Mouse (Mus musculus) frontal cortex, postnatal 25 days (tissue): ENCODE results near the gene Adgrg5.

Experiments
- DNase-seq, 2 experiments: peaks; one replicate each; pipeline ENCODE4 v3.0.0; 2022; ENCODE audit warnings: low spot score in 2 of 2

The Adgrg5 gene

DNA sequence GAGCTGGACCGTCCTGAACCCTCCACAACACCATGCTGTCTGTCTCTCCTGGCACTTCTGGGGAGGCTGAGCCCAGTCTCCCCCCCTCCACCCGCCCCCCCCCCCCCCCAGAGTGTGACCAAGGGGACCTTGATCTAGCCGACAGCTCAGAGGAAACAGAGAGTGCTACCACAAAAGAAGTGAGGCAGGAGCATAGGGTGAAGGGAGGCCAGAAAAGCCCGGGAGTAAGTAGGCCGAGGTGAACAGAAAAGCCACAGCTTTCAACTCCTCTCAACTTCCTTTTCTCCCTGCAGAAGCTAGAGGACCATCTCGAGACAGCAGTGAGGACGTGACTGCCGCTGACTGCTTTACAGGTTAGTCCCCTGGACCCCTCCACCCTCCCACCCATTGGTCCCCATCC is at the start of gene Adgrg5:
Gene Adgrg5 (plus strand): TSS at position 290 of the 400 bp plus-strand sequence.
- DNase-seq = no peak

- peak; percentile 59 to 66 for DNase-seq
Observed at GRCm38 (mm10) chr8:94874358-94874757, 49.1 kb upstream of the Adgrg5 start.

- no peak for DNase-seq
Observed at GRCm38 (mm10) chr8:94875096-94875870, 48.2 kb upstream of the Adgrg5 start.

- DNase-seq = no peak
Observed at GRCm38 (mm10) chr8:94875871-94876150, 47.7 kb upstream of the Adgrg5 start.

GRCm38 (mm10) chr8:94876197-94876730 is 47.2 kb upstream of the Adgrg5 start, which contains the start of gene Dok4:
Dok4 (minus strand) TSS chr8:94876330.
- DNase-seq = peak; percentile 43 to 64

GRCm38 (mm10) chr8:94876820-94877219 is 46.7 kb upstream of the Adgrg5 start:
- DNase-seq = no peak

DNA sequence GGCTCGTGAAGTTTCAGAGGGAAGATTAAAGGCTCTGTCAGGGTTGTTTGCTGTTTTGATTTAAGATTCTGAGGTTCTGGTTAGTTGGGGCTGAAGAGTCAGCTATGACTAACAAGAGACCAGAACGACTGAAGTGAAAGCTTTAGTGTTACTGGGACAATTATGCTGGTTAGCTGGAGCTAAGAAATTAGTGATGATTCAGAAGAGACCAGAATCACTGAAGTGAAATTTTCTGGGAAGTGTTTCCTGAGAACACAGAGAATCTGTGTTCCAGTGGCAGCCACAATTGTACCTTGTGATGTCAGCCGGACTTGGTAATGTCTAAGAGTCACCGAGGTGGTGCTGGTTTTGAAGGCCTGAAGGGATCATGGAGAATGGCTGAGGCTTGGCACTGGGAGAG is 42.8 kb upstream of the Adgrg5 start:
- DNase-seq = no peak

GRCm38 (mm10) chr8:94888383-94889036 is 35.0 kb upstream of the Adgrg5 start:
- DNase-seq = no peak

DNA sequence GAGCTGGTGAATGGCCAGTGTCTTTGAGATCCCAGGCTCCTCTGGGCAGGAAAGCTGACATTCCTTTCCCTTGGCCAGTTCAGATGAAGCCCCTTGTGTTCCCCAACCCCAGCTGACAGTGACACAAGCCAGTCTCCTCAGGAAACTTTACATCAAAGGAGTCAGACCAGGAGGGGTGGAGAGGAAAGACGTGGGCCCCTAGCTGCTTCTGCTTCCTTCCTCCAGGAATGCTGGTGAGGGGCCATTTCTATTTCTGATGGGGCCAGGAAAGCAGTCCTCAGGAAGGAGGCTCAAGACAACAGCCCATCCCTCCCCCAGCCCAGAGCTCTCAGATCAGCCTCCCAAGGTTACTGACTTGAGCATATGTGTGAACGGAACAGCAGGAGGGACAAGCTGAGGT is 30.6 kb upstream of the Adgrg5 start:
- no peak for DNase-seq

DNA sequence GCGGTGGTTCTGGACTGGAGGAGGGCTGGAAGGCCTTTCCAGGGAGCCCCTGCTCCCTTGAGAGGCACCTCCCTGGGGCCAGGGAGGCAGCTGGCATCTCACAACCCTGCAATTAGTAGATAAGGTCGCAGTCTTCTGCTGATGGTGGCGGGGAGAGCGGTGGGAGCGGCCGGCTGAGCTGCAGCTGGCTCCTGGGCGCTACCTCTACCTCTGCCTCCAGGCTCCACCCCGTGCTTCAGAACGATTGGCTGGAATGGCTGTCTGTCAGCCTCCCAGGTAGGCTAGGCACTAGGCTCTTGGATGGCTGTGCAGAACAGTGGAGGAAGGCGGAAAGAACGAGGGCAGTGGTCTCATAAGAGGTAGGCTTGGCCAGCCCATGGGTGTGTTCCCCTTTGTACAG is 24.2 kb upstream of the Adgrg5 start:
- DNase-seq = no peak

- no peak for DNase-seq
Observed at GRCm38 (mm10) chr8:94900617-94901016, 22.9 kb upstream of the Adgrg5 start.

- DNase-seq = no peak
Observed at GRCm38 (mm10) chr8:94901031-94901430, 22.5 kb upstream of the Adgrg5 start.

DNA sequence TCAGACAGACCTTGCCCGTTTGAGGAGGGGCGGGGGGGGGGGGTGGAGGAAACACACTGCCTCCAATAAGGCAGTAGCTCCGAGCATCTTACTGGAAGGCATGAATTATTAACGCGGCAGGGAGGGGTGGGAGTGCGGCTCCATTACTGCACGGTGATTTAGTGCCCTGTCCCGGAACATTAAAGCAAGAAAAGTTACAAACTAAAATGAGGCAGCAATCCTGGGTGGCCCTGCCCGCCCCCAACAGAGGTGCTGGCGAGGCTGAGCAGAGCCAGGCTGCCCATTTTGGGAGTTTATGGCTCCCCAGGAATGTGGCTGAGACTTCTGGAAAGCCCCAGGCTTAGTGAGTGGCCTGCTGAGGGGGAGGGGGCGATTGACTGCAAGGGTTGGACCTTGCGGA is 19.8 kb upstream of the Adgrg5 start:
- DNase-seq = no peak

- peak in 1 of 2 experiments; percentile 52 for DNase-seq
Observed at GRCm38 (mm10) chr8:94904450-94905175, 18.9 kb upstream of the Adgrg5 start.

- no peak for DNase-seq
Observed at GRCm38 (mm10) chr8:94907591-94908300, 15.7 kb upstream of the Adgrg5 start.

- DNase-seq = peak; percentile 44 to 72
Observed at GRCm38 (mm10) chr8:94908847-94909246, 14.6 kb upstream of the Adgrg5 start.

DNA sequence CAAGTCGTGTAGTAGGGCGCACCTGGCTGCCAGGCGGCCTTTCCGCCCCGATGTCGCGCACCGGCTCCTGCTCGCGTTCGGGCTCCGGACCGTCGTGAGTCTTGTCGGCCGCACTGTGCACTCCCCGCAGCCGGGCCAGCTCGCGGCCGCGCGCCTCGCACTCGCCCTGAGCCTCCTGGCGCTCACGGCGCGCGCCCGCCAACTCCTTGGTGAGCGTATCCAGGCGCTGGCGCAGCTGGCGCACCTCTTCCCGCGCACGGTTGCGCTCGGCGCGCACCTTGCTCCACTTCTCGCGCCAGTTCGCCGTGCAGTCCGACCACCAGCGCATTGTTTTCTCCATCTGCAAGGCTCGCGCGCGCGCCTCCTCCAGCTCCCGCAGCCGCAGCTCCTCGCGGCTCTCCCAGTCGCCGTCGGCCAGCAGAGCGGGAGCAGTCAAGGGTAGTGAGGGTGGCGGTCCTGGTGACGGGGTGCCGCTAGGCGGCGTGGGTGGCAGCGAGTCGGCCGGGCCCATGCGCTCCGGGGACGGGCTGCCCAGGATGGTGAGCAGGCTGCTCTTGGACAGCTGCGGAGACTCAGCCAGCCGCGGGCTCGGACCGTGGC is 10.3 kb upstream of the Adgrg5 start:
- DNase-seq = peak in 1 of 2 experiments; percentile 34

- DNase-seq = no peak
Observed at GRCm38 (mm10) chr8:94914256-94914655, 9.2 kb upstream of the Adgrg5 start.

- no peak for DNase-seq
Observed at GRCm38 (mm10) chr8:94914701-94915101, 8.8 kb upstream of the Adgrg5 start.

DNA sequence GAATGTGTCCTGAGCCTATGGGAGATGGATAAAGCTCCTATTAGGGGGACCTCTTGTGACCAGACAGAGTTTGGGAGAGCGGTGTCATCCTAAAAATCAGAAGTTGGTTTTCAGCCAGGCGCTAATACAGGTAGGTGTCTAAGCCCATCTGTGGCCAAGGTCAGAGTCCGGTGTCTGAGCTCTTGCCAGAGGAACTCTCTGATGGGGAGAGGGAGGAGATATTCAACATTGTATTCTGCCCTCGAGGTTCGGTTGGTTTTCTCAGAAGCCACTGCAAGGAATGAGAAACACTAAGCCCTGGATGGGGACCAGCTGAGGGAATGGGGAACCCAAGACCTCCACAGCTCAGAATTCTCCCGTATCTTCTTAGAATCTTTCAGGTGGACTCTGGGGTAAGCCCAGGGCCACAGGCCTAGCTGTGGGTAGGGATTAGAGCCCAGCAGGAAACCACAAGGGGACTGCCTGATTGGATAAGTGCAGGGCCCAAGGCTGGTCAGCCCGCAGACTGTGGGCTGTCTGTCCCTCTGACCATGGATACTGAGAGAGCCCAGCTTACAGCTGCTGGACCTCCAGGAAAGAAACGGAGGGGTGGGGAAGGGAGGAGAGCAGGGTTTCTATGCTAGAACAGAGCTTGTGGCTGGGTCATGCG is 7.1 kb upstream of the Adgrg5 start:
- no peak for DNase-seq

- no peak for DNase-seq
Observed at GRCm38 (mm10) chr8:94916960-94917324, 6.6 kb upstream of the Adgrg5 start.
